In genomic region chr12:36208456-36208855, GRCm38 (mm10) we compare ENCODE assay signal across 9 mouse cellular contexts. TPM values are rescaled to one million over a fixed set of nuclear protein-coding genes. Genes with fewer than 3 reads are reported as not detected.
DNase-seq lines count a peak whose midpoint lies in the region; ATAC-seq lines count a peak whose summit lies in the region.
"Had no signal": no experiment of that assay in that cellular context is flagged by ENCODE, and none has a peak within 500 bp of the region (broad histone marks: within the 10 kb centered on the region; RNA-seq: fewer than 3 reads in every experiment).

No protein-coding gene starts in this region.

- intact Hi-C loops in heart, postnatal 10 days (cut with DNase I): no loop called here

- H3K9me3 ChIP-seq in hindbrain, embryonic 15.5 days: no peaks in the 10 kb centered on the region
- H3K9me3 ChIP-seq in hindbrain, embryonic 10.5 days: no peaks in the 10 kb centered on the region

- no peaks in the 10 kb centered on the region for H3K27me3 ChIP-seq in hindbrain, embryonic 15.5 days
- H3K27me3 ChIP-seq in hindbrain, embryonic 10.5 days (ENCODE audit: insufficient read depth, poor library complexity, severe bottlenecking): no peaks in the 10 kb centered on the region

- no peak for DNase-seq in hindbrain, embryonic 10.5 days (ENCODE audit: low spot score)
- peak; percentile 78 for DNase-seq in brain, adult 2 months (ENCODE audit: low read depth, low spot score)
- DNase-seq in layer of hippocampus, adult 11-12 months (ENCODE audit: low spot score): peak; percentile 25
- peak; percentile 54 for DNase-seq in retina, embryonic 14.5 days (ENCODE audit: low spot score)
- DNase-seq in adrenal gland, postnatal 36 days: no peak
- no peak for DNase-seq in heart, postnatal 10 days

- H3K4me2 ChIP-seq in hindbrain, embryonic 15.5 days: peak overlapping the region; percentile 41

- peak overlapping the region; percentile 13; the same call in 1 of the 2 replicates for H3K4me3 ChIP-seq in hindbrain, embryonic 15.5 days
- H3K4me3 ChIP-seq in hindbrain, embryonic 10.5 days: no peak overlapping the region

- H3K4me1 ChIP-seq in hindbrain, embryonic 15.5 days (replicated peaks): peaks cover 12% of the 10 kb centered on the region
- peaks cover 13% of the 10 kb centered on the region; the same call in 1 of the 2 replicates for H3K4me1 ChIP-seq in hindbrain, embryonic 10.5 days (replicated peaks)

- H3K9ac ChIP-seq in hindbrain, embryonic 15.5 days: no peak overlapping the region

- no peaks in the 10 kb centered on the region for H3K36me3 ChIP-seq in hindbrain, embryonic 15.5 days
- no peaks in the 10 kb centered on the region for H3K36me3 ChIP-seq in hindbrain, embryonic 10.5 days

- 59% methylated on average over 19 of the region's 19 CpGs for WGBS in hindbrain, embryonic 15.5 days
- 81% methylated on average over 19 of the region's 19 CpGs for WGBS in hindbrain, embryonic 10.5 days

- ATAC-seq in hindbrain, embryonic 15.5 days (ENCODE audit: low FRiP score, low read depth): no peak
- ATAC-seq in monocyte, adult 5-6 weeks (replicated peaks; ENCODE audit: insufficient number of reproducible peaks, low FRiP score, low TSS enrichment, poor library complexity, severe bottlenecking): no peak

- no peak overlapping the region for H3K27ac ChIP-seq in hindbrain, embryonic 15.5 days (replicated peaks)
- H3K27ac ChIP-seq in hindbrain, embryonic 10.5 days: no peak overlapping the region

RNA-seq across cellular contexts. Expression of gene Lrrc72, which starts 44.7 kb away (rescaled TPM):
- polyA plus RNA-seq in hindbrain, embryonic 15.5 days (2015; fragmentation: Nextera tagmentation; extraction: Ambion mirVana): not detected in 2 replicates
- not detected in 2 replicates for polyA plus RNA-seq in hindbrain, embryonic 10.5 days (2016; fragmentation: Nextera tagmentation; extraction: Ambion mirVana)
- not detected in 3 replicates for total RNA-seq in monocyte, adult 5-6 weeks (2017)
- not detected for total RNA-seq in adrenal gland, postnatal 36 days (2021)
- total RNA-seq in heart, postnatal 10 days (2021): not detected
- total RNA-seq: left cerebral cortex, postnatal 10 days had no signal

RNA-seq across cellular contexts. Expression of gene Bzw2, which starts 50.6 kb away (rescaled TPM):
- 343 and 347 TPM in 2 replicates for polyA plus RNA-seq in hindbrain, embryonic 15.5 days (2015; fragmentation: Nextera tagmentation; extraction: Ambion mirVana)
- 258 and 260 TPM in 2 replicates for polyA plus RNA-seq in hindbrain, embryonic 10.5 days (2016; fragmentation: Nextera tagmentation; extraction: Ambion mirVana)
- total RNA-seq in monocyte, adult 5-6 weeks (2017): 22.1 to 32.7 TPM (median 24.8 TPM) in 3 replicates
- total RNA-seq in adrenal gland, postnatal 36 days (2021): 10 to 100 TPM; 19.0 to 28.3 TPM
- total RNA-seq in heart, postnatal 10 days (2021): 100 to 1,000 TPM; 137 to 153 TPM

RNA-seq across cellular contexts. Expression of gene Ankmy2, which starts 51.5 kb away (rescaled TPM):
- 67.7 and 75.4 TPM in 2 replicates for polyA plus RNA-seq in hindbrain, embryonic 15.5 days (2015; fragmentation: Nextera tagmentation; extraction: Ambion mirVana)
- polyA plus RNA-seq in hindbrain, embryonic 10.5 days (2016; fragmentation: Nextera tagmentation; extraction: Ambion mirVana): 20.5 and 23.3 TPM in 2 replicates
- total RNA-seq in monocyte, adult 5-6 weeks (2017): 21.5 to 27.7 TPM (median 27.3 TPM) in 3 replicates
- 10 to 100 TPM; 27.9 to 43.6 TPM for total RNA-seq in adrenal gland, postnatal 36 days (2021)
- total RNA-seq in heart, postnatal 10 days (2021): 10 to 100 TPM; 19.7 to 23.8 TPM

Comparison
In these comparisons a context has a peak if more than half of its experiments do, and no peak if none do; other contexts are left out.
1. DNase-seq: peak in brain, adult 2 months (single experiment), layer of hippocampus, adult 11-12 months (single experiment) and retina, embryonic 14.5 days (single experiment); none in hindbrain, embryonic 10.5 days (single experiment), adrenal gland, postnatal 36 days (0 of 2) and heart, postnatal 10 days (0 of 2).